Mouse (Mus musculus): ENCODE measurements around the gene Crim1. TPM values are rescaled to one million over a fixed set of nuclear protein-coding genes. Genes with fewer than 3 reads are reported as not detected.

The Crim1 gene
- polyA plus RNA-seq, 1 experiment from 2014 or later: 11.8 TPM

Small RNA genes within 50 kb of the gene (microRNA-seq; reads per million reads assigned to microRNA genes)
- not detected for gene Gm25069

Other genes with a start within 250 kb of the Crim1 start
- gene Fez2, start 217.9 kb downstream of the Crim1 start, polyA plus RNA-seq (2016; fragmentation: Nextera tagmentation; extraction: Ambion mirVana): 52.2 and 53.4 TPM in 2 replicates